Mouse (Mus musculus) stomach, embryonic 15.5 days (tissue): ENCODE measurements at regions not wholly inside any gene's neighbourhood (a gene's known extent, or its start where the extent isn't known, plus 50 kb on each side); places are given as distances from the start of the nearest gene placed in this dataset.

Source experiments
- ATAC-seq: fragments of 200-750 bp; cut with Nextera tagmentation; 2 replicates; pipeline ENCODE4 v1.8.0; 2017; ENCODE audit warnings: low read depth, moderate number of reproducible peaks, moderate TSS enrichment; ENCODE audit not compliant: insufficient read depth, low FRiP score
- H3K27ac ChIP-seq: fragments of 300-500 bp; sonication (generic); 2 replicates; pipeline ENCODE4 v1.5.1; 2015; ENCODE audit warnings: mild to moderate bottlenecking, inconsistent platforms
- H3K27me3 ChIP-seq: fragments of 300-500 bp; sonication (generic); replicated peaks from 2 replicates; pipeline ENCODE4 v1.6.1; 2015; ENCODE audit warnings: inconsistent platforms
- H3K36me3 ChIP-seq: fragments of 300-500 bp; sonication (generic); 2 replicates; pipeline ENCODE4 v1.6.1; 2015; ENCODE audit warnings: inconsistent platforms
- H3K4me1 ChIP-seq: fragments of 300-500 bp; sonication (generic); 2 replicates; pipeline ENCODE4 v1.6.1; 2015; ENCODE audit warnings: inconsistent platforms
- H3K4me2 ChIP-seq: fragments of 300-500 bp; sonication (generic); 2 replicates; pipeline ENCODE4 v1.6.1; 2015; ENCODE audit warnings: mild to moderate bottlenecking, inconsistent platforms
- H3K4me3 ChIP-seq: fragments of 300-500 bp; sonication (generic); replicated peaks from 2 replicates; pipeline ENCODE4 v1.5.1; 2015; ENCODE audit warnings: inconsistent platforms
- H3K9ac ChIP-seq: fragments of 300-500 bp; sonication (generic); 2 replicates; pipeline ENCODE4 v1.6.1; 2015; ENCODE audit warnings: inconsistent platforms
- H3K9me3 ChIP-seq: fragments of 300-500 bp; sonication (generic); 2 replicates; pipeline ENCODE4 v1.6.1; 2016; ENCODE audit warnings: inconsistent platforms
- WGBS: fragments of 180-500 bp; shearing (Covaris S2); methylation state at CpG from one replicate; pipeline ENCODE4 v1.1.7; 2015; 5-methylcytosine and 5-hydroxymethylcytosine counted together

GRCm38 (mm10) chr15:59174246-59174751 is 285.2 kb downstream of the Gm49356 start:
- H3K4me3 ChIP-seq: no peak overlapping the region
- H3K4me2 ChIP-seq: no peak overlapping the region
- peak overlapping the region; percentile 18; the same call in 1 of the 2 replicates for H3K27ac ChIP-seq
- WGBS: 45% methylated on average over 7 of the region's 7 CpGs
- H3K27me3 ChIP-seq: no peaks in the 10 kb centered on the region
- H3K36me3 ChIP-seq: no peaks in the 10 kb centered on the region
- ATAC-seq: no peak
- no peaks in the 10 kb centered on the region for H3K4me1 ChIP-seq
- H3K9ac ChIP-seq: no peak overlapping the region
- no peaks in the 10 kb centered on the region for H3K9me3 ChIP-seq

GRCm38 (mm10) chr15:59174893-59175531 is 285.9 kb downstream of the Gm49356 start:
- ATAC-seq: no peak
- H3K9ac ChIP-seq: no peak overlapping the region
- WGBS: 48% methylated on average over 8 of the region's 8 CpGs
- no peaks in the 10 kb centered on the region for H3K27me3 ChIP-seq
- no peaks in the 10 kb centered on the region for H3K36me3 ChIP-seq
- H3K9me3 ChIP-seq: no peaks in the 10 kb centered on the region
- H3K4me2 ChIP-seq: no peak overlapping the region
- no peaks in the 10 kb centered on the region for H3K4me1 ChIP-seq
- H3K27ac ChIP-seq: no peak overlapping the region
- H3K4me3 ChIP-seq: no peak overlapping the region

- Histone ChIP-seq H3K36me3 (no peaks in the 10 kb centered on the region), H3K4me2 (no peak overlapping the region), H3K27ac (no peak overlapping the region), H3K4me1 (no peaks in the 10 kb centered on the region), H3K27me3 (no peaks in the 10 kb centered on the region), H3K9ac (no peak overlapping the region), H3K9me3 (no peaks in the 10 kb centered on the region), H3K4me3 (no peak overlapping the region)
- 84% methylated on average over 3 of the region's 3 CpGs for WGBS
- ATAC-seq: no peak
Observed at GRCm38 (mm10) chr15:59180076-59180475, 291.0 kb downstream of the Gm49356 start.

- no peak overlapping the region for H3K27ac ChIP-seq
- 68% methylated on average over 9 of the region's 9 CpGs for WGBS
- no peak for ATAC-seq
Observed at GRCm38 (mm10) chr15:59184461-59184860, 295.4 kb downstream of the Gm49356 start.

GRCm38 (mm10) chr15:59187566-59187965 is 298.5 kb downstream of the Gm49356 start:
- Histone ChIP-seq H3K4me2 (no peak overlapping the region), H3K4me1 (no peaks in the 10 kb centered on the region), H3K9me3 (no peaks in the 10 kb centered on the region), H3K27ac (no peak overlapping the region), H3K9ac (no peak overlapping the region), H3K4me3 (no peak overlapping the region), H3K36me3 (no peaks in the 10 kb centered on the region), H3K27me3 (no peaks in the 10 kb centered on the region)
- ATAC-seq: no peak
- 65% methylated on average over 4 of the region's 4 CpGs for WGBS

More at GRCm38 (mm10) chr15:59184461-59184860, 295.4 kb downstream of the Gm49356 start:
- H3K4me1 ChIP-seq: no peaks in the 10 kb centered on the region
- H3K27me3 ChIP-seq: no peaks in the 10 kb centered on the region
- no peaks in the 10 kb centered on the region for H3K36me3 ChIP-seq
- no peaks in the 10 kb centered on the region for H3K9me3 ChIP-seq
- no peak overlapping the region for H3K4me3 ChIP-seq
- no peak overlapping the region for H3K4me2 ChIP-seq
- H3K9ac ChIP-seq: no peak overlapping the region

DNA sequence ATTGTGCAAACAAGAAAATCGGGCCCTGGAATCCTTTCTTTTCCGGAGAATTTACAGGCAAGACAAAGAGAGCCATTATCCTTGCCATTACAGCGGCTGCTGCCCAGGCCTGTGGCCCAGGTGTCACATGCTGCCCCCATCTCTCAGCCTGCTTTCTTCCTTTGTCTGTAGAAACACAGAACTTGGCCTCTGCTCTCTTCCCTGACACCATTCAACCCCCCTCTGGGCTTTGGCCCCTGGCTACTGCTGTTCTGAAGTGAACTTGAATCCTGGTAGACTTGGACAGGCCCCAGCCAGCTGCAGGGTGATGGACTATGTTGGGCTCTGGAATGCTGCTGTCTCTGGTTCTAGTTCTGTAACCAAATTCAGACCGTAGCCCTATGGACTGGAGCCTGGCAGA is 299.3 kb downstream of the Gm49356 start:
- Histone ChIP-seq H3K4me3 (no peak overlapping the region), H3K36me3 (no peaks in the 10 kb centered on the region), H3K4me1 (no peaks in the 10 kb centered on the region), H3K27me3 (no peaks in the 10 kb centered on the region), H3K4me2 (no peak overlapping the region), H3K9me3 (no peaks in the 10 kb centered on the region), H3K27ac (no peak overlapping the region), H3K9ac (no peak overlapping the region)
- ATAC-seq: no peak
- WGBS: 60% methylated on average over 4 of the region's 4 CpGs

DNA sequence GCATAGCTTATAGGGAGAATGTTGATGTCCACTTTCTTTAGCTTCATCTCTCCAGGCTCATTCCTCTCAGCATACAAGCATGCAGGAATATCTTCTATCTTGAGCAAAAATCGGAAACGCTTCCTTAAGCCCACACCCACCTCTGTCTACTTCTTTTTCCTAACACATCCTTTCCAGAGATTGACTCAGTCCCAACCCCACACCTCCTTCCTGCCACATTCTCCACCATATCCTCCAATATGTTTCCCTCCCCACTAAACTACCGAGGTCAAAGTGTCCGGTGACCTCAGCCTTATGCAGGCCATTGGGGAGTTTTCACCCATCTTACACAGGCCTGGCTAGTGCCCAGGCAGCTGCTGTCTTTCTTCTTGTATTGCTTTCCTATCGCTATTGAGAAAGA is 301.4 kb downstream of the Gm49356 start:
- Histone ChIP-seq H3K9me3 (no peaks in the 10 kb centered on the region), H3K9ac (no peak overlapping the region), H3K4me1 (0 out of 2 replicates have a peak, but pooled peaks cover 6% of the 10 kb centered on the region), H3K27ac (no peak overlapping the region), H3K4me3 (no peak overlapping the region), H3K36me3 (no peaks in the 10 kb centered on the region), H3K27me3 (no peaks in the 10 kb centered on the region), H3K4me2 (no peak overlapping the region)
- 78% methylated on average over 5 of the region's 5 CpGs for WGBS
- no peak for ATAC-seq

- H3K4me2 ChIP-seq: no peak overlapping the region
- no peak overlapping the region for H3K27ac ChIP-seq
- 58% methylated on average over 10 of the region's 10 CpGs for WGBS
- peaks cover 27% of the 10 kb centered on the region for H3K4me1 ChIP-seq
- no peak overlapping the region for H3K9ac ChIP-seq
- no peaks in the 10 kb centered on the region for H3K27me3 ChIP-seq
- no peaks in the 10 kb centered on the region for H3K36me3 ChIP-seq
- H3K9me3 ChIP-seq: no peaks in the 10 kb centered on the region
- H3K4me3 ChIP-seq: no peak overlapping the region
- ATAC-seq: no peak
Observed at GRCm38 (mm10) chr15:59194421-59194820, 305.3 kb downstream of the Gm49356 start.

GRCm38 (mm10) chr15:59196351-59196750 is 307.3 kb downstream of the Gm49356 start:
- Histone ChIP-seq H3K9ac (no peak overlapping the region), H3K36me3 (no peaks in the 10 kb centered on the region), H3K27me3 (no peaks in the 10 kb centered on the region), H3K4me3 (no peak overlapping the region), H3K27ac (peak overlapping the region; percentile 91; the same call in 1 of the 2 replicates), H3K9me3 (no peaks in the 10 kb centered on the region), H3K4me2 (no peak overlapping the region), H3K4me1 (peaks cover 27% of the 10 kb centered on the region)
- ATAC-seq: no peak
- 88% methylated on average over 5 of the region's 5 CpGs for WGBS

DNA sequence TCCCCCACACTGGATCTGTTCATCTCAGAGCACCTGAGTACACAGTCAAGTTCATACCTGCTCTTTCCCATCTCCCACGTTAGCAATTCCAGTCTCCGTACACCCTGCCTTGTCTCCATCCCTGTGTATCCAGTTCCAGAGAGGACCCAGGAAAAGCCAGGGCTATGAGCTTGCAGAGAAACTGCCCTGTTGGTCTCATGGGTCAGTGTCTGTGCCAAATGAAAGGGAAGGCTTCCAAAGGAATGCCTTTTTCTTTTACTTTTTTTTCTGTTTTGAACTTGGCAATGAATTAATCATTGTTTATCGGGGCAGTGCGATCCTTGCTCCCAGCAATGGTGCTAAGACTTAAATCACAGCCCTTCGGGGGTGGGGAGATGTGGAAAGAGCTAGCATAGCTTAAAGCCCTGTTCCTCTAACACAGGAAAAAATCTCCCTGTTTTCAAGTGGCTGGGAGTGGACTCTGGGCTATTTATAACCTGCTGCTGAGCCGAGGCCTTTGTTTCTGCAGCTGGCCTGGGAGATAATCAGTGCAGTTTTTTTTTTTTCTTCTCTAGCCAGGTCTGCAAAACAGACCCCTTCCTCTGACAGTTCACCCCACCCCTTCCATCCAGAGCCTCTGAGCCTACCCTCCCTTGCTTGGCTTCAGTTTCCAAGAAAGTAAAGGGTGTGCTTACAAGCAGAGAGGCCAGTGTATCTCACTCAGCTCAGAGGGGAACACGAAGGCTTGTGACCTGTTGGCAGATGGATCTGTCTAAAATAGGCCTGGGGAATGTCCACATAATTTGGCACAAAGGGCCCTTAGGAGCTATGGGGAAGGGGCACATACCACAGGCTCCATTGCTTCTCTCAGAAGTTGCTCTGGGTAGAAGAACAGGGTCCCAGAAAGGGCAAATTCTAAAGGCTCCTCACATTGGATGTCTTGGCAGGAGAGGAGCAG is 308.6 kb downstream of the Gm49356 start:
- 8% methylated on average over 7 of the region's 7 CpGs for WGBS
- peak overlapping the region; percentile 91 for H3K27ac ChIP-seq
- H3K27me3 ChIP-seq: no peaks in the 10 kb centered on the region
- peak; percentile 80 for ATAC-seq
- peak overlapping the region; percentile 20; the same call in 1 of the 2 replicates for H3K4me2 ChIP-seq
- no peak overlapping the region for H3K9ac ChIP-seq
- peaks cover 30% of the 10 kb centered on the region for H3K4me1 ChIP-seq
- no peaks in the 10 kb centered on the region for H3K9me3 ChIP-seq
- no peaks in the 10 kb centered on the region for H3K36me3 ChIP-seq
- no peak overlapping the region for H3K4me3 ChIP-seq

GRCm38 (mm10) chr15:59201386-59201785 is 312.3 kb downstream of the Gm49356 start:
- no peak overlapping the region for H3K4me3 ChIP-seq
- H3K27ac ChIP-seq: no peak overlapping the region
- no peak overlapping the region for H3K4me2 ChIP-seq
- H3K27me3 ChIP-seq: no peaks in the 10 kb centered on the region
- H3K4me1 ChIP-seq: peaks cover 24% of the 10 kb centered on the region
- 61% methylated on average over 7 of the region's 7 CpGs for WGBS
- no peak for ATAC-seq
- H3K9ac ChIP-seq: no peak overlapping the region
- H3K36me3 ChIP-seq: no peaks in the 10 kb centered on the region
- H3K9me3 ChIP-seq: no peaks in the 10 kb centered on the region
